8 mouse cellular contexts compared by ENCODE assay signal in the genomic region with DNA sequence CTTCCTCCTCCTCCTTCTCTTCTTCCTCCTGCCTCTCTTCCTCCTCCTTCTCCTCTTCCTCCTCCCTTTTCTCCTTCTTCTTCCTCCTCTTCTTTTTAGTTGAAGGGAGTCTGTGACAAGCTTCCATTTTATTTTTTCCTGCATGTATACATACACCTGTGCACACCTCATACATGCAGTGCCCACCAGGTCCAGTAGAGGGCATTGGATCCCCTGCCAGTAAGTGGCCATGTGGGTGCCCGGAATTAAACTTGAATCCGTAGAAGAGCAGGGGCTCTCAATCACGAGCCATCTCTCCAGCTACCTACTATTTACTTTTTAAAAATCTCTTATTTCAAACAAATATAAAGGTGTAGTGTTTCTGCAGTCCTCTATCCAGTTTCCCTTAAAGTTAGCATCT. TPM values are rescaled to one million over a fixed set of nuclear protein-coding genes. Genes with fewer than 3 reads are reported as not detected.
DNase-seq lines count a peak whose midpoint lies in the region; ATAC-seq and TF ChIP-seq lines count a peak whose summit lies in the region.
"Had no signal": no experiment of that assay in that cellular context is flagged by ENCODE, and none has a peak within 500 bp of the region (broad histone marks: within the 10 kb centered on the region; RNA-seq: fewer than 3 reads in every experiment).

No protein-coding gene starts in this region.

- peaks cover 2% of the 10 kb centered on the region; the same call in 1 of the 2 replicates for H3K4me1 ChIP-seq in kidney, adult 2 months (ENCODE audit: control insufficient read depth, insufficient read depth, low read length)
- H3K4me1 ChIP-seq in kidney, embryonic 15.5 days: no peaks in the 10 kb centered on the region
- H3K4me1 ChIP-seq in ES-E14 (ENCODE audit: control insufficient read depth in 2 of 2, insufficient read depth in 2 of 2, low read length in 2 of 2, poor library complexity in 1 of 2): no peaks in the 10 kb centered on the region
- peaks cover 2% of the 10 kb centered on the region for H3K4me1 ChIP-seq in embryonic fibroblast, embryonic 13.5 days (ENCODE audit: control insufficient read depth, insufficient read depth, low read length)
- H3K4me1 ChIP-seq in limb, embryonic 14.5 days (ENCODE audit: control insufficient read depth, insufficient read depth, low read length): no peaks in the 10 kb centered on the region
- H3K4me1 ChIP-seq: neural tube, embryonic 12.5 days had no signal

- TF ChIP-seq POLR2A in kidney, adult 2 months (IDR thresholded peaks at IDR 0.05; ENCODE audit: low read depth, low read length): no peak
- TF ChIP-seq POLR2A in embryonic fibroblast, embryonic 13.5 days (IDR thresholded peaks at IDR 0.05; ENCODE audit: low read depth, low read length): no peak
- TF ChIP-seq POLR2A in limb, embryonic 14.5 days (IDR thresholded peaks at IDR 0.05; ENCODE audit: borderline replicate concordance, extremely low read depth, insufficient read depth, insufficient read length): no peak

- no peak overlapping the region for H3K4me2 ChIP-seq in kidney, embryonic 15.5 days
- no peak overlapping the region for H3K4me2 ChIP-seq in limb, embryonic 14.5 days (replicated peaks; ENCODE audit: low read depth, low read length, severe bottlenecking)
- H3K4me2 ChIP-seq: neural tube, embryonic 12.5 days had no signal

- H3K27ac ChIP-seq in kidney, adult 2 months (ENCODE audit: insufficient read depth, low read depth, low read length): no peak overlapping the region
- H3K27ac ChIP-seq in kidney, embryonic 15.5 days: no peak overlapping the region
- no peak overlapping the region for H3K27ac ChIP-seq in ES-E14 (ENCODE audit: insufficient read depth, low read depth, low read length, poor library complexity, severe bottlenecking)
- peak overlapping the region; percentile 12; the same call in 1 of the 2 replicates for H3K27ac ChIP-seq in embryonic fibroblast, embryonic 13.5 days (ENCODE audit: insufficient read depth, low read length)
- no peak overlapping the region for H3K27ac ChIP-seq in limb, embryonic 14.5 days (replicated peaks; ENCODE audit: low read depth, low read length)
- H3K27ac ChIP-seq: neural tube, embryonic 12.5 days had no signal

- H3K36me3 ChIP-seq in kidney, adult 2 months (ENCODE audit: control insufficient read depth, insufficient read depth, low read length): no peaks in the 10 kb centered on the region
- H3K36me3 ChIP-seq in kidney, embryonic 15.5 days: no peaks in the 10 kb centered on the region
- H3K36me3 ChIP-seq in ES-E14 (ENCODE audit: control insufficient read depth, insufficient read depth, low read length, poor library complexity, severe bottlenecking): no peaks in the 10 kb centered on the region
- no peaks in the 10 kb centered on the region for H3K36me3 ChIP-seq in limb, embryonic 14.5 days (ENCODE audit: control insufficient read depth, insufficient read depth, low read length)

- 12% methylated on average over 3 of the region's 3 CpGs for WGBS in kidney, adult 2 months
- WGBS in kidney, embryonic 15.5 days: 20% methylated on average over 3 of the region's 3 CpGs
- 24% methylated on average over 3 of the region's 3 CpGs for WGBS in limb, embryonic 14.5 days

- in situ Hi-C loops in ES-E14 (cut with MboI; ENCODE audit: low sequenced_read_pairs in 2 of 2, unreplicated experiment in 2 of 2): no loop called here

- no peaks in the 10 kb centered on the region for H3K9me3 ChIP-seq in kidney, embryonic 15.5 days (replicated peaks)
- no peaks in the 10 kb centered on the region for H3K9me3 ChIP-seq in ES-E14 (ENCODE audit: control insufficient read depth, insufficient read depth, low read depth, low read length)
- no peaks in the 10 kb centered on the region for H3K9me3 ChIP-seq in limb, embryonic 14.5 days (ENCODE audit: control insufficient read depth, low read length)
- H3K9me3 ChIP-seq: neural tube, embryonic 12.5 days had no signal

- peak; percentile 73 for DNase-seq in kidney, adult 2 months
- peak; percentile 28 for DNase-seq in ES-E14 (ENCODE audit: low read depth, low spot score)
- peak; percentile 78 for DNase-seq in brain, adult 2 months (ENCODE audit: low read depth, low spot score)
- peak; percentile 29 for DNase-seq in limb, embryonic 14.5 days (ENCODE audit: low spot score)
- DNase-seq in right cerebral cortex, postnatal 10 days (ENCODE audit: low spot score in 2 of 2): peak; percentile 34 to 43

- H3K4me3 ChIP-seq in kidney, adult 2 months (ENCODE audit: insufficient read depth, low read depth, low read length): no peak overlapping the region
- no peak overlapping the region for H3K4me3 ChIP-seq in kidney, embryonic 15.5 days (replicated peaks)
- H3K4me3 ChIP-seq in ES-E14 (ENCODE audit: insufficient read depth in 1 of 2, low read depth in 1 of 2, low read length in 2 of 2, poor library complexity in 1 of 2, severe bottlenecking in 1 of 2): no peak overlapping the region
- H3K4me3 ChIP-seq in embryonic fibroblast, embryonic 13.5 days (ENCODE audit: insufficient read depth, low read length): no peak overlapping the region
- no peak overlapping the region for H3K4me3 ChIP-seq in limb, embryonic 14.5 days (replicated peaks; ENCODE audit: low read length)
- H3K4me3 ChIP-seq: neural tube, embryonic 12.5 days had no signal

- no peak overlapping the region for H3K9ac ChIP-seq in kidney, embryonic 15.5 days
- H3K9ac ChIP-seq in ES-E14 (ENCODE audit: insufficient read depth, low read depth, low read length, poor library complexity, severe bottlenecking): no peak overlapping the region
- no peak overlapping the region for H3K9ac ChIP-seq in limb, embryonic 14.5 days (ENCODE audit: low read depth, low read length, severe bottlenecking)
- H3K9ac ChIP-seq: neural tube, embryonic 12.5 days had no signal

- TF ChIP-seq CTCF in kidney, adult 2 months (conservative IDR thresholded peaks at IDR 0.05; ENCODE audit: insufficient read depth, insufficient read length, low read depth, low read length): peak; percentile 86
- peak; percentile 60; the same call in 1 of the 2 replicates for TF ChIP-seq CTCF in embryonic fibroblast, embryonic 13.5 days (IDR thresholded peaks at IDR 0.05; ENCODE audit: borderline replicate concordance, insufficient read depth, low read length)

- no peak; the same call in 1 of the 2 replicates for ATAC-seq in kidney, embryonic 15.5 days (replicated peaks; ENCODE audit: low FRiP score)
- ATAC-seq in limb, embryonic 14.5 days (ENCODE audit: low FRiP score, low read depth): no peak

- no peaks in the 10 kb centered on the region for H3K27me3 ChIP-seq in kidney, adult 2 months (replicated peaks; ENCODE audit: control insufficient read depth, insufficient read depth, low read length)
- H3K27me3 ChIP-seq in kidney, embryonic 15.5 days: no peaks in the 10 kb centered on the region
- H3K27me3 ChIP-seq in limb, embryonic 14.5 days (ENCODE audit: control insufficient read depth, insufficient read depth, low read length): no peaks in the 10 kb centered on the region
- H3K27me3 ChIP-seq: neural tube, embryonic 12.5 days had no signal

TF ChIP-seq in ES-E14, 5 proteins besides CTCF, POLR2A, EP300 and RAD21:
- TF ChIP-seq ZC3H11A (IDR thresholded peaks at IDR 0.05; ENCODE audit: borderline replicate concordance, low read depth, low read length) (no peak), HCFC1 (IDR thresholded peaks at IDR 0.05; ENCODE audit: borderline replicate concordance, insufficient read depth, low read length) (no peak), MAFK (IDR thresholded peaks at IDR 0.05; ENCODE audit: insufficient read depth, low read depth, low read length) (no peak), CHD2 (IDR thresholded peaks at IDR 0.05; ENCODE audit: low read depth, low read length) (no peak), ZNF384 (IDR thresholded peaks at IDR 0.05; ENCODE audit: low read depth, low read length) (no peak)
TF ChIP-seq in ES-E14: peak in this region for 0.

RNA-seq across cellular contexts. Expression of a gene that starts 50.5 kb away (rescaled TPM):
- polyA plus RNA-seq in kidney, adult 2 months (2012; rRNA removed): 6.5 and 8.1 TPM in 2 replicates
- 4.2 and 5.2 TPM in 2 replicates for polyA plus RNA-seq in kidney, embryonic 15.5 days (2015; fragmentation: Nextera tagmentation; extraction: Ambion mirVana)
- total RNA-seq in ES-E14 (2012; rRNA removed): 20.5 and 27.2 TPM in 2 replicates
- 4.6 and 5.8 TPM in 2 replicates for polyA plus RNA-seq in embryonic fibroblast, embryonic 13.5 days (2011; ENCODE audit: insufficient read length, low read depth, missing spikeins)
- 3.1 and 4.6 TPM in 2 replicates for polyA plus RNA-seq in limb, embryonic 14.5 days (2012; rRNA removed)
- polyA plus RNA-seq in limb, embryonic 14.5 days (2014; fragmentation: Nextera tagmentation; extraction: Ambion mirVana): 2.3 and 2.6 TPM in 2 replicates

Comparison
In these comparisons a context has a peak if more than half of its experiments do, and no peak if none do; other contexts are left out.
1. DNase-seq: peak in every context shown above with its lines; median percentile 78 in brain, adult 2 months; 73 in kidney, adult 2 months; 38 in right cerebral cortex, postnatal 10 days; 29 in limb, embryonic 14.5 days; 28 in ES-E14.